Mouse (Mus musculus) MEL (cell line): ENCODE data around the gene Bnc2.

ENCODE experiments used
- EP300 ChIP-seq, 2 experiments: IDR thresholded peaks; 2 replicates each; pipeline ENCODE4 v1.6.1; 2011; ENCODE audit warnings: improper control_type of control experiment in 2 of 2, low read length in 2 of 2, low read depth in 1 of 2, mild to moderate bottlenecking in 1 of 2
- MXI1 ChIP-seq: IDR thresholded peaks from 2 replicates; pipeline ENCODE4 v1.6.1; 2011; ENCODE audit warnings: mild to moderate bottlenecking, low read depth, low read length, improper control_type of control experiment
- RCOR1 ChIP-seq: IDR thresholded peaks from 2 replicates; pipeline ENCODE4 v1.6.1; 2012; ENCODE audit warnings: low read depth, mild to moderate bottlenecking, inconsistent platforms, low read length, improper control_type of control experiment

- no peak for TF ChIP-seq EP300 (IDR thresholded peaks at IDR 0.05; ENCODE audit: low read depth in 1 of 2, low read length in 2 of 2)
- TF ChIP-seq MXI1, result no peak
- TF ChIP-seq RCOR1, result no peak
Measured at GRCm38 (mm10) chr4:84673681-84674307, 1.3 kb downstream of the Bnc2 start.
